Mouse (Mus musculus) intestine, embryonic 14.5 days (tissue): ENCODE results near the gene H3f3b. TPM values are rescaled to one million over a fixed set of nuclear protein-coding genes. Genes with fewer than 3 reads are reported as not detected.

Experiments
- ATAC-seq: fragments of 200-750 bp; cut with Nextera tagmentation; replicated peaks from 2 replicates; pipeline ENCODE4 v1.8.0; 2017; ENCODE audit warnings: low read depth, moderate number of reproducible peaks, moderate TSS enrichment, moderate library complexity; ENCODE audit not compliant: low FRiP score, low TSS enrichment
- DNase-seq: peaks from one replicate; pipeline ENCODE4 v3.0.0-alpha.2; 2018; ENCODE audit warnings: low spot score
- H3K27ac ChIP-seq: fragments of 300-500 bp; sonication (generic); 2 replicates; pipeline ENCODE4 v1.5.1; 2014; ENCODE audit warnings: low read depth, mild to moderate bottlenecking, control low read depth
- H3K27me3 ChIP-seq: fragments of 300-500 bp; sonication (generic); replicated peaks from 2 replicates; pipeline ENCODE4 v1.6.1; 2014; ENCODE audit warnings: low read length, control low read depth; ENCODE audit not compliant: control insufficient read depth, insufficient read depth
- H3K36me3 ChIP-seq: fragments of 300-500 bp; sonication (generic); 2 replicates; pipeline ENCODE4 v1.6.1; 2014; ENCODE audit warnings: low read length, control low read depth; ENCODE audit not compliant: control insufficient read depth, insufficient read depth
- H3K4me1 ChIP-seq: fragments of 300-500 bp; sonication (generic); replicated peaks from 2 replicates; pipeline ENCODE4 v1.6.1; 2014; ENCODE audit warnings: low read length, control low read depth, mixed read lengths; ENCODE audit not compliant: control insufficient read depth, insufficient read depth
- H3K4me2 ChIP-seq: fragments of 300-500 bp; sonication (generic); 2 replicates; pipeline ENCODE4 v1.6.1; 2014; ENCODE audit warnings: low read length
- H3K4me3 ChIP-seq: fragments of 300-500 bp; sonication (generic); 2 replicates; pipeline ENCODE4 v1.5.1; 2014; ENCODE audit warnings: low read depth, low read length, control low read depth, mixed read lengths
- H3K9ac ChIP-seq: fragments of 300-500 bp; sonication (generic); 2 replicates; pipeline ENCODE4 v1.6.1; 2014; ENCODE audit warnings: mild to moderate bottlenecking, low read length
- H3K9me3 ChIP-seq: fragments of 300-500 bp; sonication (generic); 2 replicates; pipeline ENCODE4 v1.6.1; 2016; ENCODE audit warnings: low read length, control low read depth; ENCODE audit not compliant: control insufficient read depth
- WGBS: fragments of 180-500 bp; shearing (Covaris S2); extraction: QIAGEN DNeasy Blood & Tissue Kit; methylation state at CpG from one replicate; pipeline ENCODE4 v1.1.7; 2014; 5-methylcytosine and 5-hydroxymethylcytosine counted together
- polyA plus RNA-seq: library from polyadenylated mRNA; unstranded; fragments of >200 nt; fragmentation: Nextera tagmentation; extraction: Ambion mirVana; gene quantifications from 2 replicates; pipeline ENCODE4 v1.2.1, GENCODE M21; 2014

Gene H3f3b
- polyA plus RNA-seq, 1 experiment from 2014 or later: 1,654 TPM

GRCm38 (mm10) chr11:116057237-116057881 is 29.6 kb upstream of the H3f3b start:
- ATAC-seq (no peak), DNase-seq (no peak)
- WGBS: 83% methylated on average over 4 of the region's 4 CpGs
- peaks cover 95% of the 10 kb centered on the region for H3K36me3 ChIP-seq
- H3K27ac ChIP-seq: no peak overlapping the region
- H3K4me1 ChIP-seq: no peaks in the 10 kb centered on the region
- H3K9ac ChIP-seq: no peak overlapping the region
- H3K4me3 ChIP-seq: no peak overlapping the region
- H3K4me2 ChIP-seq: no peak overlapping the region
- H3K9me3 ChIP-seq: no peaks in the 10 kb centered on the region
- no peaks in the 10 kb centered on the region for H3K27me3 ChIP-seq

GRCm38 (mm10) chr11:116055873-116056272 is 28.1 kb upstream of the H3f3b start:
- no peak overlapping the region for H3K9ac ChIP-seq
- peaks cover 98% of the 10 kb centered on the region for H3K36me3 ChIP-seq
- no peak overlapping the region for H3K27ac ChIP-seq
- ATAC-seq (no peak), DNase-seq (no peak)
- no peak overlapping the region for H3K4me3 ChIP-seq
- WGBS: 94% methylated on average over 11 of the region's 11 CpGs
- no peak overlapping the region for H3K4me2 ChIP-seq
- H3K9me3 ChIP-seq: no peaks in the 10 kb centered on the region
- no peaks in the 10 kb centered on the region for H3K27me3 ChIP-seq
- no peaks in the 10 kb centered on the region for H3K4me1 ChIP-seq

- no peak for ATAC-seq
- Histone ChIP-seq H3K27ac (no peak overlapping the region), H3K27me3 (no peaks in the 10 kb centered on the region), H3K9me3 (no peaks in the 10 kb centered on the region), H3K4me3 (no peak overlapping the region), H3K4me2 (no peak overlapping the region), H3K9ac (no peak overlapping the region), H3K4me1 (no peaks in the 10 kb centered on the region), H3K36me3 (peaks cover 98% of the 10 kb centered on the region)
- 94% methylated on average over 9 of the region's 9 CpGs for WGBS
- DNase-seq: no peak
These were observed 25.9 kb upstream of the H3f3b start for GRCm38 (mm10) chr11:116053510-116054229.

- no peak for DNase-seq
- 86% methylated on average over 4 of the region's 4 CpGs for WGBS
These were observed 22.4 kb upstream of the H3f3b start for GRCm38 (mm10) chr11:116050196-116050595.

GRCm38 (mm10) chr11:116049610-116050009 is 21.8 kb upstream of the H3f3b start:
- H3K9me3 ChIP-seq: no peaks in the 10 kb centered on the region
- H3K4me2 ChIP-seq: no peak overlapping the region
- no peaks in the 10 kb centered on the region for H3K4me1 ChIP-seq
- no peak overlapping the region for H3K27ac ChIP-seq
- H3K27me3 ChIP-seq: no peaks in the 10 kb centered on the region
- H3K36me3 ChIP-seq: peaks cover 94% of the 10 kb centered on the region
- 75% methylated on average over 2 of the region's 2 CpGs for WGBS
- DNase-seq (no peak), ATAC-seq (no peak)
- H3K9ac ChIP-seq: no peak overlapping the region
- no peak overlapping the region for H3K4me3 ChIP-seq

More at GRCm38 (mm10) chr11:116050196-116050595, 22.4 kb upstream of the H3f3b start:
- no peak overlapping the region for H3K9ac ChIP-seq
- no peak overlapping the region for H3K4me3 ChIP-seq
- peaks cover 94% of the 10 kb centered on the region for H3K36me3 ChIP-seq
- no peak overlapping the region for H3K27ac ChIP-seq
- H3K9me3 ChIP-seq: no peaks in the 10 kb centered on the region
- H3K27me3 ChIP-seq: no peaks in the 10 kb centered on the region
- H3K4me1 ChIP-seq: no peaks in the 10 kb centered on the region
- ATAC-seq: no peak
- no peak overlapping the region for H3K4me2 ChIP-seq

- Histone ChIP-seq H3K9ac (no peak overlapping the region), H3K4me2 (no peak overlapping the region), H3K4me3 (no peak overlapping the region), H3K9me3 (no peaks in the 10 kb centered on the region), H3K4me1 (no peaks in the 10 kb centered on the region), H3K36me3 (peaks cover 66% of the 10 kb centered on the region), H3K27me3 (no peaks in the 10 kb centered on the region), H3K27ac (no peak overlapping the region)
- ATAC-seq (no peak), DNase-seq (no peak)
- WGBS: 96% methylated on average over 6 of the region's 6 CpGs
These were observed 17.4 kb upstream of the H3f3b start for GRCm38 (mm10) chr11:116045173-116045572.

- Histone ChIP-seq H3K4me3 (no peak overlapping the region), H3K4me1 (no peaks in the 10 kb centered on the region), H3K27me3 (no peaks in the 10 kb centered on the region), H3K9ac (no peak overlapping the region), H3K27ac (no peak overlapping the region), H3K9me3 (no peaks in the 10 kb centered on the region), H3K36me3 (peaks cover 64% of the 10 kb centered on the region), H3K4me2 (no peak overlapping the region)
- no peak for ATAC-seq
- no peak for DNase-seq
- WGBS: 100% methylated on average over 1 of the region's 1 CpGs
These were observed 15.5 kb upstream of the H3f3b start for GRCm38 (mm10) chr11:116043286-116043685.

GRCm38 (mm10) chr11:116042372-116043138 is 14.8 kb upstream of the H3f3b start:
- Histone ChIP-seq H3K9me3 (no peaks in the 10 kb centered on the region), H3K9ac (no peak overlapping the region), H3K36me3 (peaks cover 56% of the 10 kb centered on the region), H3K4me3 (no peak overlapping the region), H3K4me1 (no peaks in the 10 kb centered on the region), H3K27ac (no peak overlapping the region), H3K27me3 (no peaks in the 10 kb centered on the region), H3K4me2 (no peak overlapping the region)
- 85% methylated on average over 5 of the region's 5 CpGs for WGBS
- ATAC-seq: no peak
- no peak for DNase-seq
